Mouse (Mus musculus): ENCODE measurements at regions not wholly inside any gene's neighbourhood (a gene's known extent, or its start where the extent isn't known, plus 50 kb on each side); places are given as distances from the start of the nearest gene placed in this dataset.

GRCm38 (mm10) chr5:85536329-85536728 is 529.1 kb downstream of the Cenpc1 start:
- TF ChIP-seq GATA1 (IDR thresholded peaks at IDR 0.05; ENCODE audit: borderline replicate concordance, low read length) (no peak), FLI1 (IDR thresholded peaks at IDR 0.05; ENCODE audit: low read length) (no peak)

Measured in megakaryocyte, embryonic 14.5 days (primary cell).